Mouse (Mus musculus): Measurements from ENCODE around the gene Nup98.

DNA sequence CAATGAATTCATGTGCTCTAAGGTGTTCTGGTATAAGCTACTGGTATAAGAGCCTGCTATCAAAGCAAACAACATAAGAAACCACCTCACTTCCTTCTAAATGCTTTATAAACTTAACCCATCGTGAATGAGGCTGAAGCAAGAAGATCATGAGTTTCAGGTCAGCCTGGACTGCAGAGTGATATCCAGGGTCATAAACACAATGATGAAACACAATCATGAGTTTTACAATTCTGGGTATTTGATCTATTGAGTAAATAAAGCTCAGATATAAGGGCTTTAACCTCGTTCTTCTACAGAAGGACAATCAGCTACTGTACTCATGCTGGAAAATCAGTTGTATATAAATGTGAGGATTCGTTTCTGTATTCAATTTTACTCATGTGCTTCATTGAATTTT lies 26.1 kb downstream of the Nup98 start:
- no peak for TF ChIP-seq CTCF (IDR thresholded peaks at IDR 0.05; ENCODE audit: insufficient read depth, low read length)
- no peak for TF ChIP-seq POLR2A (IDR thresholded peaks at IDR 0.05; ENCODE audit: borderline replicate concordance, extremely low read depth, low read depth, low read length)
